Mouse (Mus musculus) heart, embryonic 14.5 days (tissue): ENCODE measurements around the gene Olfr1359. TPM values are rescaled to one million over a fixed set of nuclear protein-coding genes. Genes with fewer than 3 reads are reported as not detected.
"Not testable (repeated sequence)": the region's sequence is repeated elsewhere in the genome, so short reads cannot be mapped to it uniquely, and the experiment has no call there.

ENCODE experiments used
- ATAC-seq: fragments of 200-750 bp; cut with Nextera tagmentation; 2 replicates; pipeline ENCODE4 v1.8.0; 2017; ENCODE audit warnings: low read depth, moderate TSS enrichment; ENCODE audit not compliant: insufficient number of reproducible peaks, insufficient read depth, low FRiP score
- H3K27ac ChIP-seq, 2 experiments: fragments of 200-500 bp in 1 of 2; fragments of 300-500 bp in 1 of 2; sonication (generic) in 1 of 2; replicated peaks in 1 of 2; 2 replicates each; pipeline ENCODE4 v1.5.1; 2012 to 2014; ENCODE audit warnings: low read depth in 2 of 2, low read length in 2 of 2, control low read depth in 1 of 2, mild to moderate bottlenecking in 1 of 2, mixed read lengths in 1 of 2; ENCODE audit not compliant: control insufficient read depth in 1 of 2, insufficient read depth in 1 of 2
- H3K27me3 ChIP-seq: fragments of 300-500 bp; sonication (generic); 2 replicates; pipeline ENCODE4 v1.6.1; 2014; ENCODE audit warnings: mild to moderate bottlenecking, low read length, control low read depth; ENCODE audit not compliant: control insufficient read depth, insufficient read depth
- H3K36me3 ChIP-seq: fragments of 300-500 bp; sonication (generic); 2 replicates; pipeline ENCODE4 v1.6.1; 2014; ENCODE audit warnings: mild to moderate bottlenecking, control low read depth, low read length, mixed read lengths; ENCODE audit not compliant: control insufficient read depth, insufficient read depth
- H3K4me1 ChIP-seq, 2 experiments: fragments of 200-500 bp in 1 of 2; fragments of 300-500 bp in 1 of 2; sonication (generic) in 1 of 2; 2 replicates each; pipeline ENCODE4 v1.6.1; 2012 to 2014; ENCODE audit warnings: low read length in 2 of 2, control low read depth in 1 of 2, mixed read lengths in 1 of 2; ENCODE audit not compliant: control insufficient read depth in 2 of 2, insufficient read depth in 2 of 2
- H3K4me2 ChIP-seq: fragments of 300-500 bp; sonication (generic); 2 replicates; pipeline ENCODE4 v1.6.1; 2014; ENCODE audit warnings: mild to moderate bottlenecking, low read length
- H3K4me3 ChIP-seq, 2 experiments: fragments of 200-500 bp in 1 of 2; fragments of 300-500 bp in 1 of 2; sonication (generic) in 1 of 2; 2 replicates each; pipeline ENCODE4 v1.5.1; 2012 to 2014; ENCODE audit warnings: low read length in 2 of 2, mild to moderate bottlenecking in 2 of 2, control low read depth in 1 of 2, low read depth in 1 of 2, moderate library complexity in 1 of 2; ENCODE audit not compliant: control insufficient read depth in 1 of 2, insufficient read depth in 1 of 2
- H3K9ac ChIP-seq: fragments of 300-500 bp; sonication (generic); 2 replicates; pipeline ENCODE4 v1.6.1; 2014; ENCODE audit warnings: mild to moderate bottlenecking, low read length
- H3K9me3 ChIP-seq: fragments of 300-500 bp; sonication (generic); 2 replicates; pipeline ENCODE4 v1.6.1; 2016; ENCODE audit warnings: low read length, control low read depth; ENCODE audit not compliant: control insufficient read depth
- WGBS: fragments of 180-500 bp; shearing (Covaris S2); extraction: QIAGEN DNeasy Blood & Tissue Kit; methylation state at CpG from one replicate; pipeline ENCODE4 v1.1.7; 2014; 5-methylcytosine and 5-hydroxymethylcytosine counted together
- polyA plus RNA-seq: library from polyadenylated mRNA; unstranded; fragments of >200 nt; fragmentation: Nextera tagmentation; extraction: Ambion mirVana; gene quantifications from 2 replicates; pipeline ENCODE4 v1.2.1, GENCODE M21; 2014

The Olfr1359 gene
- polyA plus RNA-seq, 1 experiment from 2014 or later = not detected

DNA sequence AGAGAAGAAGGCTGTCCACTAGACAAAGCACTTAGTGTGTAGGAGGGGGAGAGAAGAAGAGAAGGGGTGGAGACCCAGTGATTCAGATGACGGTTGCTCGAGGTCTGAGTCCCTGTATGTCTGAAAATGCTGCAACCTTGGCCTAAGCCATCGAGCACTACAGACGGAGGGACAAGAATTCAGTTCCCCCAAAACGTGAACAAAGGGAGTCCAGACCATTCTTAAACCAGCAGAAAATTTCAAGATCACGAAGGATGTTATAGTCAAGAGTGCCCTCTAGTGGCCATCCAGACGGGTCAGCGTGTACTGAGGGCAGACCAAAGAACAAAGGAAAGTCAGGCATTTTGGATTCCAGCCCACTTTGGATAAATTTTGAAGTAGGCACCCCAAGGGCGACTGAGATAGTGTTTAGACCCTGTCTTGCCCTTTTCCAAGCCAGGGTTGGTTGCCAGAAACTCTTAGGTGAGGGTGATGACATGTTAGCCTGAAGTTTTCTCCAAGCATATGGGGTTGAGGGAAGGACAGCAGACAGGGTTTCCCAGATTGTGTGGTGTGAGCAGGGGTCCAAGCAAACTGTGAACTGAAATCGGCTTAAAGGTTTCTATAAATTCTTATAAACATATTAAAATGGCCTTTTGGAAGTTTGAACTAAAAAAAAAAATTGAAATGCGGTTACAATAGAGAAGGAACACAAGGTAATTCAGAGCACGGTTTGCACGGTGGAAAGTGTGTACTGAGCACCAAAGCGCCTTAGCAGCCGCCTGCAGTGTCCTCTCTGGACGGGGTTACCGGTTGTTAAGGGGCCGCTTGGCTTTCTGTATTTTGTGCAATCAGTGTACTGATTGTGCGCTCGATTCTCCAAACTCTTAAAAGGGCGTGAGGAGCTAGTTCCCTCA is 36.3 kb downstream of the Olfr1359 start:
- peak; percentile 64 for ATAC-seq

DNA sequence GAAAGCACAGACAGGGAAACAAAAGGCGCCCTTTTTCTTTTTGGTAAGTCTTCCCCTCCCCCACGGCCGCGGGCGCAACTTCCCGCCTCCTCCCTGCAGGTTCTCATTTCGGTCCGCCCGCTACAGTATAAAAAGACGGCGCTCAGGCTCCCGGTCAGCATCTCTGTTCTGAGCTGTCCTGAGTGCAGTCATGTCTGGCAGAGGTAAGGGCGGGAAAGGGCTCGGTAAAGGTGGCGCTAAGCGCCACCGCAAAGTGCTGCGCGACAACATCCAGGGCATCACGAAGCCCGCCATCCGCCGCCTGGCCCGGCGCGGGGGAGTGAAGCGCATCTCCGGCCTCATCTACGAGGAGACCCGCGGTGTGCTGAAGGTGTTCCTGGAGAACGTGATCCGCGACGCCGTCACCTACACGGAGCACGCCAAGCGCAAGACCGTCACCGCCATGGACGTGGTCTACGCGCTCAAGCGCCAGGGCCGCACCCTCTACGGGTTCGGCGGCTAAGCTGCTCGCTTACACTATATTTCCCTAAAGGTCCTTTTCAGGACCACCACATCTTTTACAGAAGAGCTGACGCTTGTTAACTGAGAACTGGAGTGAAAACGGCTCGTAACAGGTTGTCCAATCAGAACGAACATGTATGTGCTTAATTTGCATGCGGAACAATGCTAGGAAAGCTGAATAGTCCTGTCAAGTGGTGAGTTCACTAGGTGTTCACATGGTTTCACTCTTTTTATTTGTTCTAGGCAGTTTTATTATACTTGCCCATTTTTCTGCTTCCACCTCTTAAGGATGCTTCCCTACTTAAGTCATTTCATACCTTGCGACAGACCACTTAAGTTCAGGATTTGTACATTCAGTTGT is 37.2 kb downstream of the Olfr1359 start, which contains the start of gene Hist1h4j:
Hist1h4j (plus strand) TSS at position 159 of the 862 bp plus-strand sequence.
- H3K27me3 ChIP-seq, H3K9me3 ChIP-seq, H3K36me3 ChIP-seq, H3K4me1 ChIP-seq: not testable (repeated sequence)
- WGBS = under 1% methylated on average over 38 of the region's 56 CpGs
- Histone ChIP-seq H3K27ac (peak within 1 kb of the TSS; percentile 80 to 92), H3K9ac (peak within 1 kb of the TSS; percentile 79), H3K4me3 (peak within 1 kb of the TSS; percentile 47 to 51), H3K4me2 (peak within 1 kb of the TSS; percentile 73)
- peak; percentile 84 for ATAC-seq

More for the DNA sequence above, 36.3 kb downstream of the Olfr1359 start:
- Histone ChIP-seq H3K9me3 (no peaks in the 10 kb centered on the region), H3K4me2 (peak overlapping the region; percentile 73), H3K4me1 (peaks cover 0 to 6% of the 10 kb centered on the region in 2 experiments; a peak in 1 of 4 replicates), H3K9ac (peak overlapping the region; percentile 79), H3K27me3 (no peaks in the 10 kb centered on the region), H3K27ac (peak overlapping the region; percentile 80 to 92), H3K36me3 (no peaks in the 10 kb centered on the region), H3K4me3 (peak overlapping the region; percentile 47 to 51)
- under 1% methylated on average over 21 of the region's 21 CpGs for WGBS

- no peak overlapping the region for H3K4me3 ChIP-seq
- H3K9ac ChIP-seq = no peak overlapping the region
- no peaks in the 10 kb centered on the region for H3K36me3 ChIP-seq
- H3K4me2 ChIP-seq = no peak overlapping the region
- 78% methylated on average over 1 of the region's 1 CpGs for WGBS
- H3K27ac ChIP-seq = no peak overlapping the region
- ATAC-seq = no peak
- H3K9me3 ChIP-seq = no peaks in the 10 kb centered on the region
- H3K4me1 ChIP-seq = peaks cover 2 to 5% of the 10 kb centered on the region in 2 experiments; a peak in 1 of 4 replicates
- no peaks in the 10 kb centered on the region for H3K27me3 ChIP-seq
Measured at GRCm38 (mm10) chr13:21745006-21745405, 47.1 kb downstream of the Olfr1359 start.

GRCm38 (mm10) chr13:21749387-21750158 is 51.7 kb downstream of the Olfr1359 start:
- H3K9me3 ChIP-seq = no peaks in the 10 kb centered on the region
- WGBS = 10% methylated on average over 5 of the region's 5 CpGs
- H3K9ac ChIP-seq = peak overlapping the region; percentile 75
- H3K27ac ChIP-seq = peak overlapping the region; percentile 77 to 85; a peak in 3 of 4 replicates
- H3K36me3 ChIP-seq = no peaks in the 10 kb centered on the region
- H3K27me3 ChIP-seq = no peaks in the 10 kb centered on the region
- H3K4me1 ChIP-seq = peaks cover 2 to 25% of the 10 kb centered on the region in 2 experiments; a peak in 3 of 4 replicates
- no peak for ATAC-seq
- H3K4me2 ChIP-seq = peak overlapping the region; percentile 67
- peak overlapping the region; percentile 47 to 65 for H3K4me3 ChIP-seq

- ATAC-seq = peak; percentile 70
- under 1% methylated on average over 37 of the region's 56 CpGs for WGBS
- not testable (repeated sequence) for H3K27me3 ChIP-seq, H3K9me3 ChIP-seq, H3K36me3 ChIP-seq
- H3K27ac ChIP-seq = peak within 1 kb of the TSS; percentile 85 to 92
- H3K4me1 ChIP-seq = peaks cover 2 to 25% of the 10 kb centered on the region in 2 experiments; a peak in 3 of 4 replicates
- peak within 1 kb of the TSS; percentile 67 for H3K4me2 ChIP-seq
- peak within 1 kb of the TSS; percentile 75 for H3K9ac ChIP-seq
- H3K4me3 ChIP-seq = peak within 1 kb of the TSS; percentile 47 to 65
Measured at GRCm38 (mm10) chr13:21750159-21751017, 52.5 kb downstream of the Olfr1359 start, which contains the start of gene Hist1h4k. TSS of gene Hist1h4k (minus strand) at chr13:21750505.

DNA sequence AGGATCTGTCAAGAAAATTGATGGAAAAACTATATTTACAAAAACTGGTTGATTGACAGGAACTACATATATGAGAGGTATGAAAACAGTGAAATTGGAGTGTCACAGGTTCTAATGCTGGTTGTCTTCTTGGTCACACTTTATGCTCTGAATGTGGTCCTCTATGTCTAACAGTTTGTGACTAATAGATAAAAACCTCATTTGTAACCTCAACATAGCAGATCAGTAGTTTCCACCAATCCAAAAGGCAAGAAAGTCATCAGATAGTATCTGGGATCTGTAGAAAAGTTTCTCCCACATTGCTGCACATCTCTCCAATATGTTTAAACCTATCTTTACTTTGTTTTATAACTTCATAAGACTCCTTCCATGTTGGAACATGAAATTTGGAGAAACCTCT is 53.5 kb downstream of the Olfr1359 start:
- Histone ChIP-seq H3K36me3 (no peaks in the 10 kb centered on the region), H3K27ac (peak overlapping the region in 1 of 2 experiments; percentile 88; a peak in 1 of 4 replicates), H3K4me1 (peaks cover 2 to 28% of the 10 kb centered on the region in 2 experiments; a peak in 3 of 4 replicates), H3K4me3 (no peak overlapping the region), H3K9me3 (no peaks in the 10 kb centered on the region), H3K4me2 (no peak overlapping the region), H3K9ac (no peak overlapping the region), H3K27me3 (no peaks in the 10 kb centered on the region)
- no peak for ATAC-seq
